Mouse (Mus musculus) thymus, adult 18-20 months (tissue): Measurements from ENCODE around the gene Cse1l.

Experiments
- DNase-seq, 2 experiments: peaks; one replicate each; pipeline ENCODE4 v3.0.0; 2022; ENCODE audit warnings: mixed read lengths in 2 of 2

The Cse1l gene

GRCm38 (mm10) chr2:166903719-166904282 lies 2.0 kb upstream of the Cse1l start:
- no peak for DNase-seq

- DNase-seq, result no peak
These were observed 813 bp downstream of the Cse1l start for GRCm38 (mm10) chr2:166906523-166907182.

GRCm38 (mm10) chr2:166909729-166910128 lies 3.9 kb downstream of the Cse1l start:
- DNase-seq, result no peak

DNA sequence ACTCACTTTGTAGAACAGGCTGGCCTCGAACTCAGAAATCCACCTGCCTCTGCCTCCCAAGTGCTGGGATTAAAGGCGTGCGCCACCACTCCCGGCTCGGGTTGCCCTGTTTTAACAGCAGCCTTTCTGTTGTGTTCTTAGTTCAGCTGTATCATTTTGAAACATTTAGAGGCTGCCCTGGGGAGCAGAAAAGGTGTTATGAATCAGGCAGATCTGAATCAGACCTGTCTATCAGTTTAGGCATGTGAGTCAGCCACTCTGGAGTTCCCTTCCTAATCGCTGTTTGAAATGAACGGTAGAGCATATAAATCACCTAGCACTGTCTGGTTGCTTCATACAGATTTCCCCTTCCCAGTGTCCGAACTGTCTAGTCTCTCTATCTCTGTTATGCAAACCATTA lies 4.7 kb downstream of the Cse1l start:
- no peak for DNase-seq

- no peak for DNase-seq
These were observed 18.1 kb downstream of the Cse1l start for GRCm38 (mm10) chr2:166923971-166924370.

DNA sequence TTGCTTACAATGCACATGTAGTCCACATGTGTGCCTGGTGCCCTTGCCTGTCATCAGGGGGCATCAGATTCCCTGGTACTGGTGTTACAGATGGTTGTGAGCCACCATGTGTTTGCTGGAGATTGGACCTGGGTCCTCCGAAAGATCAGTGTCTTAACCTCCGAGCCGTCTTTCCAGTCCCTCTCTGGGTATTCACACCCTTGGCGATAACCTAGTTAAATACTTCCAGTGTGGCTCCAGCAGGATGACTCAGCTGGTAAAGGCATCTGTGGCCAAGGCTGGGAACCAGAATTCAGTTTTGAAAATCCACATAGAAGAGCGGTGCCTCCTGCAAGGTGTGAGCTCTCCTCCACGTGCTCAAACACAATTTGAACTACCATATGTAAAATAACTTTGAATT lies 28.1 kb downstream of the Cse1l start:
- no peak for DNase-seq

- no peak for DNase-seq
These were observed 28.6 kb downstream of the Cse1l start for GRCm38 (mm10) chr2:166934416-166934815.

DNA sequence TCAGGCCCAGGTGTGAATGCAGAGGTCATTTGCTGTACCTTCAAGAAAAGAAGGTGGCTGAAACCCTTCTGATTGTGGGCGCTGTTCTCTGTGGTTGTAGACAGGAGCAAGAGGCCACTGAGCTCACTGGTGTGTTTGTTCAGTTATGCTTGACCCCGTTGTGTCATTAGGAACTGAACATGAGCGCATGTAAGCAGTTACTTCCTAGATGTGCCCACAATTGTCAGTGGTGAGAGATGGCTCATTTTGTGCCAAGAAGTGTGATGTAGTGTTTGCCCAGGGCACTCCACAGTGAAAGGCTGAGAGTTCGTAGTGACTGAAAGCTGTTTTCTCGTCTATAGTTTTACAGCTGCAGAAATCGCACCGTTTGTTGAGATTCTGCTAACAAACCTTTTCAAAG lies 29.7 kb downstream of the Cse1l start:
- DNase-seq, result no peak

DNA sequence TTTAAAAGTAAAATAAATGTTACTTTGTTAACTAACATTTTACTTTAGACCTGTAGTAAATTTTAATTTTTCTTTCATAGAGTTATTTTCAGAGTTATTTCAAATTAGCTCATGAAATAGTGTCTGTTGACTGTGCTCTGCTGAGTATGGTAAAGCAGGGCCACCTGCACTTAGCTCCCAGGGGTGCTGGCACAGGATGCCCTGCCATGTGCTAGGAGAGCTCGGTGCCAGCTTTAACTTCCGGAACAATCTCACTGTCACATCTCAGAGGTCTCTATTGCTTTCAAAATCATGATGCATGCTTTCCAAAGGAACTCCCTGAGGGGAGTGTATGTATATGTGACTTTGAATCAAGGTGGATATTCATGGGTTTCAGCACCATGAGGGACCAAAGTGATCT lies 30.3 kb downstream of the Cse1l start:
- no peak for DNase-seq

GRCm38 (mm10) chr2:166943146-166943545 lies 37.3 kb downstream of the Cse1l start:
- no peak for DNase-seq

GRCm38 (mm10) chr2:166944346-166944745 lies 38.5 kb downstream of the Cse1l start:
- DNase-seq, result no peak

DNA sequence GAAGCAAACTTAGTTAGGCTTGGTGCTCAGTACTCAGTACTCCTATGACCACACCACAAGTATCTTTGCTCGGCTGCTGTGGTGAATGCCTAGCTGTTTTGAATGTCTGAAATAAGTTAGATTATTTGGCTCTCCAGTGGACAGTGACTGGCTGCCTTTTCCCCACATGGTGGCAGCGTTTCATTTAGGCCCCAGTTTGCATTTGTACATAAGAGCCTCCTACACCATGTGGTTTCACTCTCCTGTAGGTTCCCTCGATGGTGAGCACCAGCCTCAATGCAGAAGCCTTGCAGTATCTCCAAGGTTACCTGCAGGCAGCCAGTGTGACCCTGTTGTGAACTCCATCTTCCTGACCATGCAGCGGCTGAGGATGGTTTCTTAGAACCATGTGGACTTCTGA lies 39.6 kb downstream of the Cse1l start:
- no peak for DNase-seq

GRCm38 (mm10) chr2:166948246-166948645 lies 42.4 kb downstream of the Cse1l start:
- no peak for DNase-seq

GRCm38 (mm10) chr2:166948936-166949335 lies 43.1 kb downstream of the Cse1l start:
- DNase-seq, result no peak

- DNase-seq, result no peak
These were observed 45.2 kb downstream of the Cse1l start for GRCm38 (mm10) chr2:166950853-166951648.

GRCm38 (mm10) chr2:166952151-166952550 lies 46.3 kb downstream of the Cse1l start:
- DNase-seq, result no peak

DNA sequence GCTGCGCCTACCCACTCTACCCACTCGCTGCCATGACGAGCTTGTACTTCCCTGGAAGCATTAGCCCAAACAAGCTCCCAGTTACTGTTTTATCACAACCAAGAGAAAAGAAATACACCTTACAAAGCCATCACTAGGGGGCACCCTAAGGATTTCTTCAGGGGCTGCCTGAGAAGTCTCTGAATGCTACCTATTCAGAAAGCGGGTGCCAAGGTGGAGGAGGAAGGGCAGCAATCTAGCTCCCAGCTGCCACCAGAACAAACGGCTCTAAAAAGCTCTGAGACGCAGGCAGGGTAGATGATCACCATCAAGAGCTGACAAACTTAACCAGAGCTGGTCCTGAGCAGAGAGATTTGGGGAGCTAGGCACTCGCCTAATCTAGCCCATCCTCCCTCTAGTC lies 51.0 kb downstream of the Cse1l start:
- peak in 1 of 2 experiments; percentile 14 for DNase-seq

GRCm38 (mm10) chr2:166960648-166961330 lies 54.9 kb downstream of the Cse1l start:
- DNase-seq, result no peak

DNA sequence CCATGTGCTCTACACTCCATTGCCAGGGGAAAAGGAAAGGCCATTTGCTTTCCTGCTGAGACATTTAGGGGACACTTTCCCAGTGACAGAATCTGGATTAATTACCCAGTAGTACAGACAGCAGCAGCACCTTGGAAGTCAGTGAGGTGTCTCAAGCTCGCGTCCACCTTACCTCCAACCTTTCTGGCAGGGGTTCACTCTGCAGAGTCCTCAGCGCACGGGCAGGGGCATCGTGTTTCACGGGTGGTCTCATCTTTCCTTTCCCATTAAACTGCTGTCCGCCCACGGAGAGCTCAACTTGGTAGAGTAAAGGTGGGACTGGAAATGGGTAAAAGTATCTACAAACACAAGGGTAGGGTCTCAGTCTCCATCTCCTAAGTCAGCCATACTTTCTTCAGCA lies 57.4 kb downstream of the Cse1l start:
- no peak for DNase-seq

GRCm38 (mm10) chr2:166964773-166965172 lies 58.9 kb downstream of the Cse1l start:
- DNase-seq, result no peak

- DNase-seq, result no peak
These were observed 67.3 kb downstream of the Cse1l start for GRCm38 (mm10) chr2:166973153-166973552.

DNA sequence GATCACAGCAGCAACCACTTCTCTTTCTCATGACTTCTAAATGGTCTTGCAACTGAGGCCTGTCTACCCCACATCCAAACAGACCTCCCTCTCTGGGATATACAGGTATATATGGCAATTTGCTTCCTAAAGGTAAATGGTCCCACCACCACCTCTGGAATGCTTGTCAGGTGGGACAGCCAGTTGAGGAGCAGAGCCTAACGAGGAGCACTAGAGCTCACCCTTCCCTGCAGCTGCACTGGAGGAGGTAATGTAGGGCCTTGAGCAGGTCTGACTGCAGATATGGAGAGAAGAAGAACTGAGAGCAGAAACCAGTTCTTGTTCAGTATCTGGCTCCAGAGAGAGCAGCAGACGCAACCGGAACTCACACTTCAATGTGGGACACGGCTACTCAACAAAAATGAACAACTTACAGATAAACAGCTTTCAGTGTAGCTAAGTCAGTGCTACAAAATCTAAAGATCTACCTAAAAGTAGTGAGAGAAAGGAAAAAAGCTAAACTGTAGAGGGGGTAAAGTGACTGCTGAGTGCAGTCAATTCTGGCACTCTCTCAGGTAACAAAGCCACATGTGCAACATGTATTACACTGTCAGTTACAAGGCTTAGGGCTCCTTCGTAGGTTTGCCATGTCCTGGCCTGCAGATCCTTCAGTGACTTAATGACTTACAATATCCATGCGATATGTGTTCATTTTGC lies 68.5 kb downstream of the Cse1l start:
- DNase-seq, result no peak

- no peak for DNase-seq
These were observed 70.5 kb downstream of the Cse1l start for GRCm38 (mm10) chr2:166976356-166976755.
